Mouse (Mus musculus) naive thymus-derived CD4-positive, alpha-beta T cell, adult 2 months (primary cell): ENCODE results near the gene Vmn1r117.
"Not testable (repeated sequence)": the region's sequence is repeated elsewhere in the genome, so short reads cannot be mapped to it uniquely, and the experiment has no call there.

Source experiments
- DNase-seq: peaks from one replicate; pipeline ENCODE4 v3.0.0-alpha.2; 2011; ENCODE audit warnings: low read depth

The Vmn1r117 gene

DNA sequence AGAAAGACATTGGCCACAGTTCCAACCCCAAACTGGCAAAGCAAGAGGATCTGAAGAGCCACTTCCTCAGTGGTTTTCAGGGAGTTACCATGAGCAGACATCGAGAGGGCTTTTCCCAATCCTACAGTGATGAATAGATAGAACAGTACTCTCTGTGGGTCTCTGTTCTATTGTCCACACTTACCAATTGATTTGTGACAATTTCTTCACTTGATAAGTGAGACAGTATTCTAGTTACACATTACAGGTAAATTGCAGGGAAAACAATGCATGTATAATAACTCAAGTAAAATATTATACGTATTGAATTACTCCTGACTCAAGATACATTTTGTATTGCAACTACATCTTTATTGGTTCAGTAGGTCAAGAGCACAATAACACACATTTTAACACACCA is at the start of gene Vmn1r117:
Vmn1r117 (minus strand) TSS at position 101 of the 400 bp plus-strand sequence.
- DNase-seq = not testable (repeated sequence)

GRCm38 (mm10) chr7:20912247-20912646 is 28.3 kb upstream of the Vmn1r117 start, which contains the start of gene Vmn1r118:
Vmn1r118 (minus strand) TSS chr7:20912347.
- DNase-seq = not testable (repeated sequence)

GRCm38 (mm10) chr7:20871956-20872355 is 12.0 kb downstream of the Vmn1r117 start, which contains the start of gene Vmn1r116:
Vmn1r116 (plus strand) TSS chr7:20872256.
- not testable (repeated sequence) for DNase-seq

DNA sequence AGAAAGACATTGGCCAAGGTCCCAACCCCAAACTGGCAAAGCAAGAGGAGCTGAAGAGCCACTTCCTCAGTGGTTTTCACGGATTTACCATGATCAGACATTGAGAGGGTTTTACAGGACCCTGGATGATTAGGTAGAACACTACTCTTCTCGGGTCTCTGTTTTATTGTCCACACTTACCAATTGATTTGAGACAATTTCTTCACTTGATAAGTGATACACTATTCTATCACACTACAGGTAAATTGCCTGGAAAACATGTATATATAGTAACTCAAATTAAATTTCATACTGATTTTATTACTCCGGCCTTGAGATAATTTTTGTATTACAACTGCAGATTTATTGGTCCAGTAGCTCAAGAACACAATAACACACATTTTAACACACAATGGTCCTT is 39.0 kb downstream of the Vmn1r117 start, which contains the start of gene Vmn1r115:
Vmn1r115 (minus strand) TSS at position 101 of the 400 bp plus-strand sequence.
- DNase-seq = not testable (repeated sequence)
